Mouse (Mus musculus) ovary, postnatal 14 days (tissue): Measurements from ENCODE around the gene Gfpt1.

Experiments
- DNase-seq: peaks from one replicate; pipeline ENCODE4 v3.0.0; 2022; ENCODE audit warnings: low spot score

The Gfpt1 gene

DNA sequence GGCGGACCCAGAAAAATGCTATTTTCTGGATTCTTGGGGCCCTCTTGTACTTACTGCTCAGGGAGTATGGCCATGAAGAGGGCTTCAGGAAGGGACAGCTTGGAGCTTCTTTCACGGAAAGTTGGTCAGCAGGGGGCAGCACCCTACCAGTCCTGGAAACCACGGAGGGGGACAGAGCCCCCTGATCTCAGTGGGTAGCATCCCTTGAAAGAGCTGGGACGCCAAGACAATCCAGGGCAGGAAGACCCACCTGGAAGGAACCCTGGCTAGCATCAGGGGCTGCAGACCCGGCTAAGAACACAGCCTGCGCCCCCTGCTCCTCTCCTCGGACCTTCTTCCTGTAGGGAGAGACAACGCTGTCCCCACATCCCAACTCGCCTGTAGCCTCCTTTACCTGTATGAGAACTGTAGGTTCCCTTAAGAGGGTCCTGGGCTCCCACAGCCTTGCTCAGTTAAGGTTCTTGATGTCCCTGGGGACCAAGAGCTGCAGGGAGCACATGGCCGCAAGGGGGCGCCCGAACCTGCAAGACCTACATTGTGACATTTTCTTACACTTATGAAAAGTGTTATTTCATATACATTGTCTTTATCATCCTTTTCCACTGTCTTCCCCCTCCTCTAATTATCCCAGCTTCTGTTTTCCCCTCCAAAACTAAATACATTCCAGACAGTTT is 58.8 kb downstream of the Gfpt1 start:
- peak; percentile 82 for DNase-seq

DNA sequence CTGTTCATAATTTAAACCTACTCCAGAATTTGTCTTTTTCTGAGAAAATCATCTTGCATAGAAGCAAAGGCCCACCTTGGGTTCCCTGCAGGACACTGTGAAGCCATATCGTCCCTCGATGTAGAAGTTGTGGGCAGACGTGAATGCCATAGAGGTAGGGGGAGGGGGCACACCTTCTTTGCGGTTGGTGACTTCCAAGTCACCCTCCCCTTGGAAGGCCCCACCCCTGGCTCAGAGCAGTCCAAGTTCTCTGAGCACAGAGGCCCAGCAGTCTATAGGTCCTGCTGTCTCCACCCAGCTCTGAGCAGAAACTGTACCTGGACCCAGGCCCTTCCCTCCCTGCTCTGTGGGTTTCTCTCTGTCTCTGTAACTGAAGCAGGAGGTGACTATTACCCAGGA is 59.3 kb downstream of the Gfpt1 start:
- no peak for DNase-seq

DNA sequence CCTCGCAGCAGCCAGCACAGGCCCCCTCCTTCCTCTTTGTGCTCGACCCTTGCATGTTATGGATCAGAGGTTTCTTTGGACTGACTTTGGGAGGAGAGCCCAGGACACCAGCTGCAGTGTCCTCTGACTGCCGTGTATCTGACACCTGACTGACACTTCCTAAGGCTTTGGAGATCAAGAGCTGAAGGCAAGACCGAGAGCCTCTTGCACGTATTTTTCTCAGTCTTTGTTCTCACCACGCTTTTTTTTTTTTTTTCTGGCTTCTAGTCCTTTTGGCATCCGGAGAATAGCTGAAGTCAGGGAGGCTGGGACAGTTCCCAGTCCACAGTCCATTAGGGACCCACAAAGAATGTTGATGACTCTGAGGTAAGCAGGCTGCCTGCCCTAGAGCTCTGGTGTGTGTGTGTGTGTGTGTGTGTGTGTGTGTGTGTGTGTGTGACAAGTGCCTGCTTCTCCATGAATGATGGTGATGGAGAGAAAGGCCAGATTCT is 59.8 kb downstream of the Gfpt1 start:
- peak; percentile 18 for DNase-seq

DNA sequence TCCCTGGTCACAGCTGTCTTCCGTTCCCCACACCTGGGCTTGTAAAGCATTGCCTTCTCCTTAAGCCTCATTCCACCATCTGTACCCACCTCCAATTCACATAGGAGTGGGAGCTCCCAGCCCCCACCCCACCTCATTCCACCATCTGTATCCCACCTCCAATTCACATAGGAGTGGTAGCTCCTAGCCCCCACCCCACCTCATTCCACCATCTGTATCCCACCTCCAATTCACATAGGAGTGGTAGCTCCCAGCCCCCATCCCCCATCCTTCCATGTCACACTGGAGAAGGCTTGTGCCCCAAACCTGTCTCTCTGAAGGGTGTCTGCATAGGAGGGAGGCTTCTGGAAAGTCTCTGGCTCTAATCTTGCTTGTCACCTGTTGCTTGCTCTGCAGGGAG is 60.7 kb downstream of the Gfpt1 start:
- DNase-seq, result no peak

DNA sequence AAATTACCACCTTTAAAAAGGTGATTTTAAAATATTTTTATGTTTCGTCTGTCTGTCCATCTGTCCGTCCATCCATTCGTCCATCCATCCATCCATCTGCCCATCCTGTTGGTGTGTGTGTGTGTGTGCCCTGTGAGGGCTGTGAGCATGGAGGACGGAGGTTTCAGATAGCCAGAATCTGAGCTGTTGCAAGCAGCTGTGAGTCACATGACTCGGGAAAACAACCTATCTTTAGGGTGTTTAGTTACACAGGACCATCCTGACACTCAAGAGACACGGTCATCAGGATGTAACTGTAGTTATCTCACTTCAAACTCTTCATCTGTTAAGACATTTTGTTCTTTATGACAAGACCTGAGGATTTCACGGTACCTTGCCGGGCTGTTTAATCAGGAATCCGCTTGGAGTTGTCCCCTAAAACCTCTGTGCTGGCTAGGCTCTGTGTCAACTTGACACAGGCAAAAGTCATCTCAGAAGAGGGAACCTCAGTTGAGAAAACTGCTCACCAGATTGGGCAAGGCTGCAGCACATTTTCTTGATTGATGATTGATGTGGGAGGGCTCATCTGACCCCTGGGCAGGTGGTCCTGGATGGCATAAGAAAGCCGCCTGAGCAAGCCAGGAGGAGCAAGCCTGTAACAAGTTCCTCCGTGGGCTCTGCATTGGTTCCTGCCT is 61.6 kb downstream of the Gfpt1 start, which contains the start of gene D6Ertd527e:
D6Ertd527e (plus strand) TSS at position 624 of the 674 bp plus-strand sequence.
- DNase-seq, result no peak

DNA sequence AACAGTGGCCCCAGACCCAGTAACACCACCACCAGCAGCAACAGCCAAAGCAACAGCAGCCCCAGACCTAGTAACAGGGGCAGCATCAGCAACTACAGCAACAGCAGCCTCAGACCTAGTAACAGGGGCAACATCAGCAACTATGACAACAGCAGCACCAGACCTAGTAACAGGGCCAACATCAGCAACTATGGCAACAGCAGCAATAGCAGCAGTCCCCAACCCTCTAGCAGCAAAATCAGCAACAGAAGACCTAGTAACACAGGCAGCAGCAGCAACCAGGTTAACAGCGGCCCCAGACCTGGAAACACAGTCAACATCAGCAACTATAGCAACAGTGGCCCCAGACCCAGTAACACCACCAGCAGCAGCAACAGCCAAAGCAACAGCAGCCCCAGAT is 68.8 kb downstream of the Gfpt1 start:
- DNase-seq, result no peak

DNA sequence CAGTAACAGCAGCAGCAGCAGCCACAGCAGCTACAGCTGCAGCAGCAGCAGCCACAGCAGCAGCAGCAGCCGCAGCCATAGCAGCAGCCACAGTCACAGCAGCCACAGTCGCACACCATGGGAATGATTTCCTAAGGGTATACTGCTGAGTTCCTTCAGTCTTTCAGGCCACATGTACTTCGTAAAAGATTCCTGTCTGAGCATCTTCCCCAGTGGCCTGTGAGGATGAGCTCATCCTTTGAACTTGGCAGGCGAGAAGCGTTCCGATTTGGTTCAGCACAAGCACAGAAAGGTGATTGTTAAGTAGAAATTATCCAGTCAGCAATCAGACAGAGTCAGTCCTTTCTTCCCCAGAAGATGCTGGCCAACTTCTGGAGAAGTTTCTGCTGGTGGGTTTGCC is 69.5 kb downstream of the Gfpt1 start:
- DNase-seq, result no peak

DNA sequence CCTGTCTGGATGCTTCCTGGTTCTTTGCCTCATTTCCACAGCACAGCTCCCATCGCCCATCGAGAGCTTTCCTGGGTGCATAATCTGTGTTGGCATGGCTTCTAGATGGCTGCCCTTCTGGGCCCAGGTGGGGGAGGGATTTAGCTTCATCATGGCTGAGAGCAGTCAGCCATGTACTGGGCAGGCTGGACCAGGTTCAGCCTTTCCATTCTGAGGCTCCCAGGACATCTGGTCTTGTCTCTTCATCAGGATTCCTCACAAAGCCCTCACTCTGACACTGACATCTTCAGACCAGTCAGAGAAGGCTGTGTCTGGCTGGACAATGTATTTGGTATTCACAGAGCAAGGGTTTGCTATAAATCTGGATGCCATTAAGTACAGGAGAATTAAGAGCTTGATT is 73.3 kb downstream of the Gfpt1 start:
- no peak for DNase-seq

DNA sequence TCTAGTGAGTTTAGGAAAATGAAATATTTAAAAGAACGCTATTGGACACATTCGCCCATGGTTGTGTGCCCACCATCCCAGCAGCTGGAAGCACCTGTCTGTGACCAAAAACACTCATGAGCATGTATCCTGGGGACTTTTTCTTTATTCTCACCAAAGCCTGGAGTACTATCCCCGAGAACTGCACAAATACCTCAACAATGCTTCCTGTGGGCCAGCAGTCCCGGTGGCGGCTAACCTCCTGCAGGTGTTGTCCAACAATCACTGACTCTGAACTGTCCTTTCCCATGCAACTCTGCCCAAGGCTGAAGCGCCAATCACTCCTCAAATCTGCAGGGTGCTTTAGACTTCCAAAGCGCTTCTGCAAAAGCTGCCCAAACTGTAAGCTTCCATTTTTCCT is 74.0 kb downstream of the Gfpt1 start:
- DNase-seq, result no peak

DNA sequence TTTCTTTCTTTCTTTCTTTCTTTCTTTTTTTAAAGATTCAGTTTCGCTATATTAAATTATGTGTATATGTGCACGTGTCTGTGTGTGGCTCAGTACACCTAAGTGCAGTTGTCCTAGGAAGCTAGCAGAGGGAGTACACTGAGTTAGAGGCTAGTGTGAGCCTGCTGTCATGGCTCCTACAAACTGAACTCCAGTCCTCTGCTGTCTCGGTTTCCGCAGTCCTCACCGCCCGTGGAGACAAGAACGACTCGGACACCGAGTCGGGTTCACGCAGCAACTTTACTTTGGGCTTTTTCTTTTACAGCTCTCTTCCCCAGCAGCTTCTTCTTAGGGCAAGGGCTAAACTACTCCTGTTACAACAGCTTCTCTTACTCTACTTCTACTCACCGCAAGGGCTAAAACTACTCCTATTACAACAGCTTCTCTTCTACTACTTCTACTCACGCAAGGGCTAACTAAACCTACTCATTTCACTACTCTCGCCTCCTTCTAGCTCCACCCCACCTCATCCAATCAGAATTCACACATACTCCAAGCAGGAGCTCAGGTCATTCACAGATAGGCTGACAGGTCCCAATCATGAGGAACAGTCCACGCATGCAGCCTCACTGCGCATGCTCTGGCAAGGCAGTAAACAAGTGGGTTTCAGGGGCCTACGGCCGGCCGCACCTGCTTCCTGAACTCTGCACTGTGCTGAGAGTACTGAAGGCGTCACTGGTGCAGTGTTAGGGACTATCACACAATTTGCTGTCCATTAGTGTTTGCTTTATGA is 76.6 kb downstream of the Gfpt1 start:
- DNase-seq, result no peak

DNA sequence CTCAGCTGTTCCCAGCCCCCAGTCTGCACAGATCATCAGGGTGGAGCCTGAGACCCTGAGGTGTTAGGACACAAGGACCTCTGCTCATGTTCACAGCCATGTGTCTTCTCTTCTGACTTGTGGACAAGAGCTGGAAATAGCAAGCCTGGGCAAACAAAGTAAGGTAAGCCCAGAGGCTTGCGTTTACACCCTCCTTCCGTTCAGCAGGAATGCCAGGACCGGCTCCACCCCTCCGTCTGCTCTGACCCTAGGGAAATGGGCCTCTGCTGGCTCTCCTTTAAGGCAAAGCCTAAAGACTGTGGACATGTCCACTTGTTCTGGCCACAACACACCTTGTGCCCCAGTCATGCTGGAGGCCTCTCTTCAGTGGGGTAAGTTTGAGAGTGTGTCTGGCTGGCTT is 77.3 kb downstream of the Gfpt1 start:
- no peak for DNase-seq

DNA sequence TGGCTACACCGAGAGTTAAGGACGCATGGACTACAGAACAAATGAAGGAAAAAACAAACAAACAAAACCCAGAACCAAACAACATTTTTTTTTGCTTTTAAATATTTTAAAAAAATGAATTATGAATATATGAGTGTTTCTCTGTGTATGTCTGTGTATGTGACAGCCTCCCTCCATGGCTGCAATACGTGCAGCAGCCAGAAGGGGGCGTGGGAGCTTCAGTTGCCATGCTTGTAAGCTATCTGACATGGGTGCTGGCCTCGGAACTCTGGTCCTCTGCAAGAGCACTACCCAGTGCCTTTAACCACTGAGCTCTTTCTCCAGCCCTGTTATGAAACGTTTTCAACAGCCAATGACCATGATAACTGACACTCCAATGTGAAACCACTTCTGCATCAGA is 78.0 kb downstream of the Gfpt1 start:
- no peak for DNase-seq

DNA sequence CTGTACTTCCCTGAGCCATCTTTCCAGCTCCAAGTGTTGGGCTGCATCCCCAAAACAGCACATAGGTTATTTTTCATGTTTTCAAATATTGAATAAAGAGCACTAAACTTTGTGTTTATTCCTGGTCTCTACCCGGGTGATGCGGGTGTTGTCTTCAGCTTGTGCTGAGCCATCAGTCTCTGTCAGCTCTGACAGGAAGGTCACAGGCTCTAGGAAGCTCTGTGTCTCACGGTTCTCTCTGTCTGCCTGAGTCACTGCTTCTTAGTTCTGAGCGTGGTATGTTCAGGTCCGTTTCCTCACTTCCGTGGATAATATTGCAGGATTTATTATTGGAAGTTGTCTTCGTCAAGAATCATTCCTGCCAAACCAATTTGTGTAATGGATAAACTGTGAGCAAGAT is 79.3 kb downstream of the Gfpt1 start:
- no peak for DNase-seq

DNA sequence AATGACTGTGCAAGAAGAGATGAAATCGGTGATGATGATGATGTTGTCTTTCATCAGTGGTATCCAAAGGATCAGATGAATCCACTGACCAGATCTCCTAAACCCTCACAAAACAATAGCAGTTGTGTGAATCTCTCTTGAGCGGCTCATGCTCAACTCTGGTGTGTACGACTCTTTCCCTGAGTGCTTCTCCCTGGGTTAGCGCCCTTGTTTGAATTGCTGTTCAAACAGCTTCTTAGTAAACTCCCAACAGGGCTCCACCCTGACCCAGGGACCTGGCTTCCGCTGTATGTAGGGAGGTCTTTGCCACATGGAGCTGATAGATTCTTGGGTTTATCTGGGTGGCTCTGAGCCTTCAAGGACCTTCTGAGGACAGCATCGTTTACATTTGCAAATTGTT is 80.8 kb downstream of the Gfpt1 start:
- DNase-seq, result no peak

DNA sequence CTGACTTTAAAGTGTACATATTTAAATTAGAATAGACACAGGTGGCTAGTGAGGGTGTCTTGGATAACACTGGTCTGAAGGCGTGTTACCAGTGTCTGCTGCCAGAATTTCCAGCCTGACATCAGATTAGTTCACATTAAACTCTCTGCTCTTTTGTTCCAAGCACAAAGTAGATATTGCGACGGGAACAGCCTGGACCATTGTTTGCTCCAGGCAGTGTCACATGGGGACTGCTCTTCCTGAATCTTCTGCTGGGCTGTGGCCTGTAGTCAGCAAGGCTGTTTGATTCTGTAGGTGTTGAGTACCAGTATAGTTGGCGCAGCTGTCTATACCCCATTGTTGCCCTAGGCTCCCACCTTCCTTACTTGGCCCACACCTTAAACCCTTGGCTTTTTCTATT is 81.3 kb downstream of the Gfpt1 start:
- DNase-seq, result no peak

DNA sequence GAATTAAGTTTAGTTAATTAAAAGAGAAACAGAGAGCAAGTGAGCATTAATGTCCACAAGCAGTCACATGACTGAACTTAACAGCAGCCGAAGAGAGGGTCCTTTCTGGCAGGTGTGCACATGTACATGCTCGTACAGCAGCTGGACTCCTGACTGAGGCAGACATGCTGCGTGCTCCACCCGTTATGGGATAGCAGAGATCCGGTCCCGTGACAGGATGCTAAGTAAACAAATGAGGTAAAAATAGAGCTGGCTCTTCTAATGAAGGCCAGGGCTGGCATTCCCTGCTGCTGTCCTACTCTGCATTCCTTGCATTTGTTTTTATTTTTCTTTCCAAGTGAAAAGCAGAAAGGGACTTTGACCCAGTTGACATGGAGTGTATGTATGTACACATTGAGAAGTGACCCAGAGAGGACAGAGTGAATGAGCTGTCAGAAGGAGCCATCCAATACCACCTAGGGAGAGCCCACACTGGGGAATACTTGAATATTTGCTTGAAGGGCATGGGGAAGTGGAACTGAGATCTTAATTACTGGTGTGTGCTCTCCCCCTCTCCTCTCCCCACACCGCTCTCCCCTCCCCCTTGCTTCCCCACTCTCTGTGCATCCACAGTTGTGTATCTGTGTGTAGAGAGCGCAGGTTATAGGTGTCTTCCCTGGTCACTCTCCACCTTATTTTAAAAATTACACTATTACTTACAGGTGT is 84.6 kb downstream of the Gfpt1 start:
- DNase-seq, result no peak

DNA sequence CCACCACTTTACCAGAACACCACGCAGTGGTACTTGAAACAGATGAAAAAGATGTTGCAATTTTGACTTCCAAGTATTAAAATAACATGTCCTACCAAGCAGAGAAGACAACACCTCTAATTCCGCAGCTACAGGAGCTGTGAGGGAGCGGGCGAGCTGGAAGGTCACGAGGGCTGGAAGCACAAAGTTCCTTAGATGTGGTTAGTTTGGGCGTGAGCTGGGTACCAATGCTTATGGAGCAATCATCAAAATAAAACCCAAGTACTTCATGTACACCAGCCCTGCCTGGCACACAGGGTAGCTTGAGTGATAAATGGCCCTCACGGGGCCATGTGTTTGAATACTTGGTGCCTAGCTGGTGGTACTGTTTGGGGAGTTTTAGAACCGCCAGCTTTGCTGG is 87.2 kb downstream of the Gfpt1 start:
- DNase-seq, result no peak

DNA sequence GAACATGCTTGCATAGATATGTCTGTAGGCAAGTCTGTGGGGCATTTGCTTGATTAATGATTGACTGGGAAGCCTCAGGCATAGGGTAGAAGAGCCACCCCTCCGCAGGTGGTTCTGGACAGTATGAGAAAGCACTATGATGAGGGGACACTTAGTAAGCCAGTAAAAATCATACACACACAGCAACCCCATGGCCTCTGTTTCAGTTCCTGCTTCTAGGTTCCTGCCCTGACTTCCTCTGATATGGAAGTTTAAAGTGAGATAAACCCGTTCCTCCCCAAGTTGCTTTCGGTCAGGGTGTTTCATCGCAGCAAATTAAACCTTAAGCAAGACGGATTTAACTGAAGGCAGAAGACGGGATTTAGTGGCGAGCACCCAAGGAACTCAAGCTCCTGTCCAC is 88.0 kb downstream of the Gfpt1 start:
- no peak for DNase-seq

DNA sequence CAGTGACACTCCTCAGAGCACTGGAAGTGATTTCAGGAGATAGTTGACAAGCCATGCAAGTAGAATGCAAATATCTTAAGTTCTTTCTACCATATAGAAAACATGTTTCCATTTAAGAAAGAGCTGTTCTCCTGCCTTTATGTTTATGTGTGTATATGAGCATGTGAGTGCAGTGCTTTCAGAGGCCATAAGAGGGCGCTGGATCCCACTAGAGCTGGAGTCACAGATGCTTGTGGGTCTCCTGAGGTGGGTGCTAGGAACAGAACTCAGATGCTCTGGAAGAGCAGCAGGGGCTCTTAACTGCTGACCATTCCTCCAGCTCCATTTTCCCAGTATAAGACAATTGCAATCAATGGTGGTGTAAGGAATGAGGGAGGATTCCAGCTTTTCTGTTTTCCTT is 88.4 kb downstream of the Gfpt1 start:
- no peak for DNase-seq

DNA sequence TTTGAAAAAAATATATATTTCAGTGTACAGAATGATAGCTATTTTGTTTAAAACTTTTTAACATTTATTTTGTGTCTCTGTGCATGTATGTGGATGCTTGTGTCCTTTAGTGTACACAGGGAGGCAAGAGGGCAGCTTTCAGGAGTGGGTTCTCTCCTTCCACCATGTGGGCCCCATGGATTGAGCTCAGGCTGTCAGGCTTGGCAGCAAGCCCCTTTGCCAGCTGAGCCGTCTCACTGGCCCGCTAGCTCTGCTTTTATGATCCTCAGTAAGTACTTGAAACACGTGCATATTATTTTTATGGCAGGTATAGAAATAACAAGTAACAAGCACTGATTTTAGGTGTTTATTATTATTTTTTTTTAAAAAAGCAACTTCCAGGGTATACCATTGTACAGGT is 90.9 kb downstream of the Gfpt1 start:
- DNase-seq, result no peak

DNA sequence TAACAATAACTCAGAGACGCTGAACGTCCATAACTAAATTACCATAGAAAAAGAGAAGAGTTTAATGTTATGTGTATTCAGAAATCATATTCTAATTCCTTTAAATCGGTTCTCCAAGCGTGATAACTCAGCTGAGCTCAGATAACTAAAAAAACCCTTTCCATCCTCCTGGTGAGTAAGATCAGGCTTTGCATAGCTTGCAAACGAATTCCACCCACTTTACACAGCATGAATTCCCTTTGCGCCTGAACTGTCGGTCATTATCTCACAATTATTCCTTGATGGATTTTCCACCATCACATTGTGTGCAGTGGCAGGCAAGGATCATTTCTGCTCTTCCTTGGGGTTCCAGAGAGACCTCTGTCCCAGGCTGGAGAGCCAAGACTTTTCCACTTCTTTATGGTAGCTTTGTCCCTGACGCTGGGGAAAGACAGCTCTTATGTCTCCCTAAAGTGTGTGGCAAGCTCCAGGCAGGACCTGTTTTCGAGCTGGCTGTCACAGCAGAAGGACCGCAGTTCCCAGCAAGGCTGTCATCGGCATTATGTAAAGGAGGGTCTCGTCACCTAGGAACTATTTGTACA is 91.4 kb downstream of the Gfpt1 start:
- DNase-seq, result no peak

DNA sequence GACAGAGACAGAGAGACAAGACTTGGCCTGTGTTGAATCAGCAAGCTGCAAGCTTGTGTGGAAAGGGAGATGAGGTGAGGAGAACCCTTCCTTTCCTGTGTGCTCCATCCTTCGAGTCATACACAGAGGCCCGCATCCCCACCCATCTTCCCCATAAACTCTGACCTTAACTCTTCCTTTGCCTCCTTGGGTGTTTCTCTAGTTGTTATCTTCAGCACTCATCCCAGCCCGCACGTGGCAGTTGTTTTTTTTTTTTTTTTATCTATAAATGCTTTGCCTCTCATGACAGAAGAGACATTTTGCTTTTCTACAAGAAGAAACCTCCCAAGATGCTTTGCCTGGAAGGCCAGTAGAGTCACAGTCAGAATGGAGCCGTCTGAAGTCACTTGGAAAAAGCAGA is 95.8 kb downstream of the Gfpt1 start:
- no peak for DNase-seq
